Mouse (Mus musculus) ES-Bruce4 (cell line): Measurements from ENCODE around the gene Mrps2.

ENCODE experiments used
- CTCF ChIP-seq: IDR thresholded peaks from one replicate; pipeline ENCODE4 v1.8.1; 2011; ENCODE audit warnings: low read depth, low read length
- EP300 ChIP-seq: IDR thresholded peaks from 2 replicates; pipeline ENCODE4 v1.6.1; 2011; ENCODE audit warnings: low read depth, low read length; ENCODE audit not compliant: insufficient read depth
- POLR2A ChIP-seq: IDR thresholded peaks from one replicate; pipeline ENCODE4 v1.8.1; 2011; ENCODE audit warnings: low read length; ENCODE audit not compliant: insufficient read depth

- TF ChIP-seq EP300 (no peak), POLR2A (no peak), CTCF (no peak)
Observed at GRCm38 (mm10) chr2:28469461-28469860, 1.6 kb downstream of the Mrps2 start.
